Mouse (Mus musculus) liver, embryonic 16.5 days (tissue): Measurements from ENCODE around the gene B3gnt3. TPM values are rescaled to one million over a fixed set of nuclear protein-coding genes. Genes with fewer than 3 reads are reported as not detected.
"Not testable (repeated sequence)": the region's sequence is repeated elsewhere in the genome, so short reads cannot be mapped to it uniquely, and the experiment has no call there.

Experiments used
- ATAC-seq: fragments of 200-750 bp; cut with Nextera tagmentation; 2 replicates; pipeline ENCODE4 v1.8.0; 2017; ENCODE audit warnings: low read depth, mild to moderate bottlenecking, moderate number of reproducible peaks, moderate library complexity
- H3K27ac ChIP-seq: fragments of 300-500 bp; sonication (generic); 2 replicates; pipeline ENCODE4 v1.5.1; 2014; ENCODE audit warnings: mild to moderate bottlenecking, low read length
- H3K27me3 ChIP-seq: fragments of 300-500 bp; sonication (generic); 2 replicates; pipeline ENCODE4 v1.6.1; 2014; ENCODE audit warnings: low read depth, low read length, mixed read lengths; ENCODE audit not compliant: control insufficient read depth, insufficient read depth
- H3K36me3 ChIP-seq: fragments of 300-500 bp; sonication (generic); 2 replicates; pipeline ENCODE4 v1.6.1; 2014; ENCODE audit warnings: mild to moderate bottlenecking; ENCODE audit not compliant: control insufficient read depth, insufficient read depth
- H3K4me1 ChIP-seq: fragments of 300-500 bp; sonication (generic); 2 replicates; pipeline ENCODE4 v1.6.1; 2014; ENCODE audit warnings: low read depth, low read length, mixed read lengths; ENCODE audit not compliant: control insufficient read depth
- H3K4me2 ChIP-seq: fragments of 300-500 bp; sonication (generic); 2 replicates; pipeline ENCODE4 v1.6.1; 2014; ENCODE audit warnings: low read depth, low read length, mixed read lengths
- H3K4me3 ChIP-seq: fragments of 300-500 bp; sonication (generic); 2 replicates; pipeline ENCODE4 v1.5.1; 2014; ENCODE audit warnings: low read depth, mild to moderate bottlenecking, low read length
- H3K9ac ChIP-seq: fragments of 300-500 bp; sonication (generic); 2 replicates; pipeline ENCODE4 v1.6.1; 2014; ENCODE audit warnings: low read depth, low read length
- H3K9me3 ChIP-seq: fragments of 300-500 bp; sonication (generic); replicated peaks from 2 replicates; pipeline ENCODE4 v1.6.1; 2016; ENCODE audit warnings: low read length; ENCODE audit not compliant: control insufficient read depth
- WGBS: fragments of 180-500 bp; shearing (Covaris S2); extraction: QIAGEN DNeasy Blood & Tissue Kit; methylation state at CpG from one replicate; pipeline ENCODE4 v1.1.7; 2014; ENCODE audit not compliant: insufficient replicate concordance; 5-methylcytosine and 5-hydroxymethylcytosine counted together
- polyA plus RNA-seq: library from polyadenylated mRNA; unstranded; fragments of >200 nt; fragmentation: Nextera tagmentation; extraction: Ambion mirVana; gene quantifications from 2 replicates; pipeline ENCODE4 v1.2.1, GENCODE M21; 2015

B3gnt3 gene
- polyA plus RNA-seq, 1 experiment from 2014 or later, result 5.5 TPM

- 83% methylated on average over 12 of the region's 12 CpGs for WGBS
- no peak for ATAC-seq
- Histone ChIP-seq H3K9me3 (no peaks in the 10 kb centered on the region), H3K4me3 (no peak overlapping the region), H3K4me2 (no peak overlapping the region), H3K27me3 (no peaks in the 10 kb centered on the region), H3K9ac (no peak overlapping the region), H3K36me3 (peaks cover 11% of the 10 kb centered on the region), H3K27ac (no peak overlapping the region), H3K4me1 (peaks cover 21% of the 10 kb centered on the region)
Measured at GRCm38 (mm10) chr8:71717096-71717495, 15.5 kb upstream of the B3gnt3 start.

- Histone ChIP-seq H3K27ac (no peak overlapping the region), H3K4me2 (no peak overlapping the region), H3K4me3 (no peak overlapping the region), H3K36me3 (peaks cover 12% of the 10 kb centered on the region), H3K27me3 (no peaks in the 10 kb centered on the region), H3K9ac (no peak overlapping the region), H3K4me1 (peaks cover 21% of the 10 kb centered on the region), H3K9me3 (no peaks in the 10 kb centered on the region)
- no peak for ATAC-seq
- WGBS, result 82% methylated on average over 13 of the region's 13 CpGs
Measured at GRCm38 (mm10) chr8:71716561-71717053, 15.0 kb upstream of the B3gnt3 start.

GRCm38 (mm10) chr8:71715531-71715930, 13.9 kb upstream of the B3gnt3 start:
- no peaks in the 10 kb centered on the region for H3K27me3 ChIP-seq
- H3K4me3 ChIP-seq, result no peak overlapping the region
- H3K4me2 ChIP-seq, result no peak overlapping the region
- no peak for ATAC-seq
- 63% methylated on average over 8 of the region's 8 CpGs for WGBS
- H3K27ac ChIP-seq, result no peak overlapping the region
- no peaks in the 10 kb centered on the region for H3K9me3 ChIP-seq
- H3K36me3 ChIP-seq, result peaks cover 12% of the 10 kb centered on the region
- H3K4me1 ChIP-seq, result peaks cover 21% of the 10 kb centered on the region
- no peak overlapping the region for H3K9ac ChIP-seq

GRCm38 (mm10) chr8:71711574-71711973, 10.0 kb upstream of the B3gnt3 start:
- WGBS, result 79% methylated on average over 2 of the region's 2 CpGs
- Histone ChIP-seq H3K4me3 (no peak overlapping the region), H3K9me3 (no peaks in the 10 kb centered on the region), H3K36me3 (peaks cover 9% of the 10 kb centered on the region), H3K27me3 (no peaks in the 10 kb centered on the region), H3K4me1 (peaks cover 4% of the 10 kb centered on the region; the same call in 1 of the 2 replicates), H3K27ac (no peak overlapping the region), H3K4me2 (no peak overlapping the region), H3K9ac (no peak overlapping the region)
- no peak for ATAC-seq

DNA sequence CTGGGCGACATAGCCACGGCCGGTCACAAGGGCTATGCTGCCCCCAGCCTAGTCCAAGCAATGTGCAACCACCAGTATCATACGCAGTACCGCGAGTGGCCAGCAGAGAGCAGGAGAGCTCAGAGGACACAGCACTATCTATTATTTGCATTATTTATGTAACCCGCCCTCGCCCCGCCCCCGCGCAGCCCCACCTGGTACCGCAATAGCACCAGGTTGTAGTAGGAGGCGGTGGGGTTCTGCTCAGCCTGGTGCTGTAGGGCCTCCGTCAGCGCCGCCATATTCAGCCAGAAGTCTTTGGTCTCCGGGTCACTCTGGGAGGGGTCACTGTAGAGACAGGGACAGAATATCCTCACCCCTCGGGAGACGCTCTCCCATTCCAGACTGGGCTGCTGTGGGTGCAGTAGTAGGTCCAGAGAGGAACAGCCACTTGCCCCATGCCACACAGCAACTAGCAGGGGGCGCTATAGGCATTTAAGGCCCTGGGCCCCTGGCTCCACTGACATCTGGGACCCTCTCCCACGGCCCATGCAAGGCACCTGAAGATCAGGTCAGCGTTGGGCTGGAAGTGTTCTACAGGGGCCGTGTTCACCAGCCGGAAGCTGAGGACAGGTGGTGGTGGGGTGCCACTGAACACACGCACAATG, 8.3 kb upstream of the B3gnt3 start:
- peaks cover 4% of the 10 kb centered on the region; the same call in 1 of the 2 replicates for H3K4me1 ChIP-seq
- H3K4me3 ChIP-seq, result no peak overlapping the region
- 0 out of 2 replicates have a peak overlapping the region, but pooled peaks have one; percentile 2 for H3K4me2 ChIP-seq
- H3K9ac ChIP-seq, result no peak overlapping the region
- ATAC-seq, result peak; percentile 62
- H3K36me3 ChIP-seq, result peaks cover 6% of the 10 kb centered on the region; the same call in 1 of the 2 replicates
- H3K9me3 ChIP-seq, result no peaks in the 10 kb centered on the region
- H3K27ac ChIP-seq, result no peak overlapping the region
- no peaks in the 10 kb centered on the region for H3K27me3 ChIP-seq
- 36% methylated on average over 25 of the region's 25 CpGs for WGBS

DNA sequence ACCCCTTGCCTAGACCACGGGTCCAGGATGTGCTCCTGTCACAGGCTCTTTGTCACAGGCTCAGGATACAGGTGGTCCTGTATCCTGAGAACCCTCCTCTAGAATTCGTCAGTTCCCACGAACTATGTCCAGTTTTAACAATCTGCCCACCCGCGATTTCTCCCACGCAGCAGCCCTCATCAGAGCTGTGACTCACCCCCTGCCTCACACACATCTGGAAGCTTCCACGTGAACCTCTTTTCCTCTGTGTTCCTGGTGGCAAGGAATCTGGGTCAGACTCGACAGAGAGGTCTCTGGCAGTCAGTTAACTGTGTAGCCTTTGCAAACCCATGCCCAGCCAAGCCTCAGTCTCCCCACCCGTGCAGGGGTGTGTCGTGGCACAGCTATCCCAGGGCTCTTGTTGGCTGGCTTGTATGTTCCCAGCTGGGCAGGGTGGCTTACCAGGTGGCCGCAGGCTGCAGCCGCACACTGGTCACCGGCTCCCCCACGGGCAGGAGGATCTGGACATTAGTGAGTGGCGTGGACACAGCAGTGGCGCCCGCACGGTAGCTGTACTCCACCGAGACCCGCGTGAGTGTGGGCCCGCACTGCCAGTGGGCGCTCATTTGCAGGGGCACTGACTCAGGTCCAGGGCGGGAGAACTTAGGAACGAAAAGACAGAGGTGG, 7.7 kb upstream of the B3gnt3 start:
- Histone ChIP-seq H3K36me3 (peaks cover 6% of the 10 kb centered on the region; the same call in 1 of the 2 replicates), H3K9me3 (no peaks in the 10 kb centered on the region), H3K4me3 (no peak overlapping the region), H3K4me2 (0 out of 2 replicates have a peak overlapping the region, but pooled peaks have one; percentile 2), H3K9ac (no peak overlapping the region), H3K4me1 (peaks cover 4% of the 10 kb centered on the region; the same call in 1 of the 2 replicates), H3K27ac (no peak overlapping the region), H3K27me3 (no peaks in the 10 kb centered on the region; the same call in 1 of the 2 replicates)
- 65% methylated on average over 25 of the region's 25 CpGs for whole genome bisulfite sequencing
- no peak; the same call in none of the 2 replicates for ATAC-seq

DNA sequence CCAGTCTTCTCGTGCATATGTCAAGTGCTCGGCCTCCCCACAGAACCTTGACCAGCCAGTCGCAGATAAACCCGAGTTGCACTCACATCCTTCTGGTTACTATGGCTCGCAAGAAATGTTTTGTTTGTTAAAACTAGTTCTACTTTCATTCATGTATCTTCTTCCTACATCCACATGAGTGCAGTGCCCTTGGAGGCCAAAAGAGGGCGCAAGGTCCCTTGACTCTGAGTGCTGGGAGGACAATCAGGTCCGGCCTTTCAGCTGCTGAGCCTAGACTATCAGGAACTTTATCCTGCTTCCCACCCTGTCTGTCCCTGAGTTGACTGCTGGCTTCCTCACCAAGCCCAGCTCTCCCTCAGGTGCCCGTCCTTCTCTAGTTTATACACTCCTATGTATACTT, 6.3 kb upstream of the B3gnt3 start:
- no peaks in the 10 kb centered on the region for H3K9me3 ChIP-seq
- 38% methylated on average over 8 of the region's 8 CpGs for WGBS
- H3K36me3 ChIP-seq, result peaks cover 6% of the 10 kb centered on the region; the same call in 1 of the 2 replicates
- H3K4me1 ChIP-seq, result peaks cover 8% of the 10 kb centered on the region
- no peak for ATAC-seq
- no peaks in the 10 kb centered on the region; the same call in 1 of the 2 replicates for H3K27me3 ChIP-seq
- H3K9ac ChIP-seq, result no peak overlapping the region
- H3K27ac ChIP-seq, result no peak overlapping the region
- no peak overlapping the region for H3K4me3 ChIP-seq
- no peak overlapping the region for H3K4me2 ChIP-seq

GRCm38 (mm10) chr8:71703400-71703799, 1.8 kb upstream of the B3gnt3 start:
- H3K36me3 ChIP-seq, H3K9me3 ChIP-seq: not testable (repeated sequence)
- Histone ChIP-seq H3K27ac (peak overlapping the region; percentile 86), H3K9ac (peak overlapping the region; percentile 40), H3K27me3 (peaks cover 28% of the 10 kb centered on the region), H3K4me2 (peak overlapping the region; percentile 74), H3K4me3 (peak overlapping the region; percentile 59), H3K4me1 (peaks cover 29% of the 10 kb centered on the region)
- ATAC-seq, result peak; percentile 76

DNA sequence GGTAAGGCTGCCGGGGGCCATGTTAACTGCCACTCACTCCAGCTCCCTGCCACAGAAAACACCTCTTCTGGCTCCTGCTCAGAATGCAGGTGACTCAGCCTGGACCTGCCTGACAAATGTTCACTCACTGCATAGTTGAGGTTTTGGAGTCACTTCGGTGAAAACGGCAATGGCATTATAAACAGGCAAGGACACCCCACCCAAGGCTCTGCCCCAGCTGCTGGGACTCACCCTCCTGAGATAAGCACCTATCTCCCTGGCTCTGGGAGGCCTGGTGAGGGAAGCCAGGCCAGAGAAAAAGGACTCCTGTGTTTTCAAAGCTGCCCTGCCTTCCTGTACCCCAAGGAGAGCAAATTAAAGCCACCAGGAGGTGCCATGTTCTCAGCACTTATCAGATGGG, 1.3 kb upstream of the B3gnt3 start:
- Histone ChIP-seq H3K9me3 (no peaks in the 10 kb centered on the region), H3K4me2 (peak overlapping the region; percentile 74), H3K4me3 (peak overlapping the region; percentile 59), H3K27me3 (peaks cover 28% of the 10 kb centered on the region), H3K36me3 (no peaks in the 10 kb centered on the region), H3K4me1 (peaks cover 29% of the 10 kb centered on the region), H3K9ac (peak overlapping the region; percentile 68), H3K27ac (peak overlapping the region; percentile 86)
- WGBS, result 35% methylated on average over 3 of the region's 3 CpGs
- ATAC-seq, result peak; percentile 98
